Mouse (Mus musculus): ENCODE data around the gene Maats1.

The Maats1 gene

GRCm38 (mm10) chr16:38341396-38342324 is at the start of gene Maats1:
TSS of gene Maats1 (minus strand) at chr16:38342143.
- DNase-seq (ENCODE audit: extremely low read depth, low read depth) = no peak

GRCm38 (mm10) chr16:38390322-38390721 is 48.4 kb upstream of the Maats1 start:
- DNase-seq (ENCODE audit: extremely low read depth, low read depth) = no peak

- DNase-seq (ENCODE audit: extremely low read depth, low read depth) = no peak
These were observed 47.4 kb upstream of the Maats1 start for GRCm38 (mm10) chr16:38389284-38389893.

- DNase-seq (ENCODE audit: extremely low read depth, low read depth) = no peak
These were observed 46.8 kb upstream of the Maats1 start for GRCm38 (mm10) chr16:38388757-38389156.

GRCm38 (mm10) chr16:38387389-38387788 is 45.4 kb upstream of the Maats1 start:
- DNase-seq (ENCODE audit: extremely low read depth, low read depth) = no peak

GRCm38 (mm10) chr16:38385700-38386099 is 43.8 kb upstream of the Maats1 start:
- DNase-seq (ENCODE audit: extremely low read depth, low read depth) = no peak

- DNase-seq (ENCODE audit: extremely low read depth, low read depth) = no peak
These were observed 43.3 kb upstream of the Maats1 start for GRCm38 (mm10) chr16:38385184-38385634.

- peak; percentile 88 for DNase-seq (ENCODE audit: extremely low read depth, low read depth)
These were observed 41.7 kb upstream of the Maats1 start for GRCm38 (mm10) chr16:38383683-38384082.

GRCm38 (mm10) chr16:38379926-38380325 is 38.0 kb upstream of the Maats1 start:
- DNase-seq (ENCODE audit: extremely low read depth, low read depth) = no peak

GRCm38 (mm10) chr16:38379493-38379892 is 37.5 kb upstream of the Maats1 start:
- DNase-seq (ENCODE audit: extremely low read depth, low read depth) = no peak

- no peak for DNase-seq (ENCODE audit: extremely low read depth, low read depth)
These were observed 37.1 kb upstream of the Maats1 start for GRCm38 (mm10) chr16:38379088-38379487.

GRCm38 (mm10) chr16:38378591-38378990 is 36.6 kb upstream of the Maats1 start:
- no peak for DNase-seq (ENCODE audit: extremely low read depth, low read depth)

- no peak for DNase-seq (ENCODE audit: extremely low read depth, low read depth)
These were observed 35.6 kb upstream of the Maats1 start for GRCm38 (mm10) chr16:38377546-38377945.

GRCm38 (mm10) chr16:38376841-38377249 is 34.9 kb upstream of the Maats1 start:
- no peak for DNase-seq (ENCODE audit: extremely low read depth, low read depth)

GRCm38 (mm10) chr16:38376163-38376840 is 34.4 kb upstream of the Maats1 start:
- no peak for DNase-seq (ENCODE audit: extremely low read depth, low read depth)

- DNase-seq (ENCODE audit: extremely low read depth, low read depth) = no peak
These were observed 33.2 kb upstream of the Maats1 start for GRCm38 (mm10) chr16:38375182-38375581.

GRCm38 (mm10) chr16:38374379-38375140 is 32.6 kb upstream of the Maats1 start:
- peak; percentile 92 for DNase-seq (ENCODE audit: extremely low read depth, low read depth)

- no peak for DNase-seq (ENCODE audit: extremely low read depth, low read depth)
These were observed 32.0 kb upstream of the Maats1 start for GRCm38 (mm10) chr16:38373941-38374340.

- peak; percentile 71 for DNase-seq (ENCODE audit: extremely low read depth, low read depth)
These were observed 31.5 kb upstream of the Maats1 start for GRCm38 (mm10) chr16:38373439-38373838.

GRCm38 (mm10) chr16:38372876-38373275 is 30.9 kb upstream of the Maats1 start:
- no peak for DNase-seq (ENCODE audit: extremely low read depth, low read depth)

- DNase-seq (ENCODE audit: extremely low read depth, low read depth) = peak; percentile 99
These were observed 29.9 kb upstream of the Maats1 start for GRCm38 (mm10) chr16:38371705-38372296.

Data from MEL-GATA-1-ER (cell line).